Mouse (Mus musculus) retina, embryonic 14.5 days (tissue): ENCODE measurements at regions not wholly inside any gene's neighbourhood (a gene's known extent, or its start where the extent isn't known, plus 50 kb on each side); places are given as distances from the start of the nearest gene placed in this dataset.

ENCODE experiments used
- DNase-seq: peaks from one replicate; pipeline ENCODE4 v3.0.0-alpha.2; 2015; ENCODE audit warnings: low spot score

- no peak for DNase-seq
Observed at GRCm38 (mm10) chr5:107035376-107035775, 71.3 kb downstream of the Cdc7 start.

DNA sequence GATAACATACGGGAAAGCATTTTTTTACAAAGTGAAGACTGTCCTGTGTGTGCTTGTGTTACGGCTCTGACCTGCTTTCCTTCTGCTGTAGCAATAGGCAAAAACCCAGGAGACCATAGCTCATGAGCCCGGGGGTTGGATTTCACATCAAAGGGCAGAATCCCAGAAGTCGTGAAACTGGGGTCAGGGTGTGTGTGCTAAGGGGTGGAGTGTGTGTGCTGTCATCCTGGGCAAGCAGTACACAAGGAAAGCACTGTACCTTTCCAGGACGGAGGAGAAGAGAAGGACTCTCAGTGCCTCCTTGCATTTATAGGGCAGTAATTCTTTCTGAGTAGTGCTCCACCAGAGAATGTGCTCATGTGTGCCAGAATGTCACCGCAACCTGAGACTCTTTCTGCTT lies 71.7 kb downstream of the Cdc7 start:
- DNase-seq = no peak

DNA sequence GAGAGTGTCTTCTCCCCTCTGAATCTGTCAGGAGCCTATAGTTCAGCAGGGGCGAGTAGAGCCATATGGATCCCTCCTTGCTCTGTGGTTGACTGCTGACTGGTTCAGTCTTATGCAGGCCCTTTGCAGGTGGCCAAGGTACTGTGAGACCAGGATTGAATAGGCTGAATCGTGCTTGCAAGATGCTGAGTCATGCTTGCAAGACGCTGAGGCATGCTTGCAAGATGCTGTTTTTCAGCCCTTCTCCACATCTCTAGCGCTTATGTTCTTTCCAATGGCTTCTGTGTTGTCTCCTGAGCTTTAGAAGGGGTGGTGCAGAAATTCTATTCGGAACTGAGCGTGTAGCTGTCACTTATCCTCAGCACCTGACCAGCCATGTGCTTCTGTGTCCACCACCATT lies 72.4 kb downstream of the Cdc7 start:
- no peak for DNase-seq

GRCm38 (mm10) chr5:107037087-107037486 lies 73.0 kb downstream of the Cdc7 start:
- DNase-seq = no peak

GRCm38 (mm10) chr5:107039340-107039739 lies 75.2 kb downstream of the Cdc7 start:
- no peak for DNase-seq

- DNase-seq = no peak
Observed at GRCm38 (mm10) chr5:107039956-107040355, 75.8 kb downstream of the Cdc7 start.

GRCm38 (mm10) chr5:107040489-107040888 lies 76.4 kb downstream of the Cdc7 start:
- DNase-seq = no peak

DNA sequence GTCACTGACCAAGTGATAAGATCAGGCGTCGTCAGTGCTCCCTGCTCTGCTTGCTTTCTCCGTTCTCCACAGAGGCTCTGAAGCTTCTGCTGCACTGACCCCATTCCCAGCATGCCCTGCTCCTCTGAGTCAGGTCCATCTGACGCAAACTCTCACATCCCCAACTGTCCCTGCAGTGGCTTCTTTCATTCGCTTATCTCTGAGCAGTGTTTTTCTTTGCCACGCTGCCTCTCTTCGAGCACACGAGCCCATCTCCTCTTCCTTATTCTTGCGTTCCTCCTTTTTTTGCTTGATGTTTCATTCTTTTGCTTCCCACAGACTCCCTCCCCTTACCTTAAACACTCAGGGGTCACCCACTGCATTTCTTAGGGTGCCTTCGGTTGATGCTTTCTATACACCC lies 81.0 kb downstream of the Cdc7 start:
- no peak for DNase-seq

- DNase-seq = no peak
Observed at GRCm38 (mm10) chr5:107046501-107046931, 82.4 kb downstream of the Cdc7 start.

DNA sequence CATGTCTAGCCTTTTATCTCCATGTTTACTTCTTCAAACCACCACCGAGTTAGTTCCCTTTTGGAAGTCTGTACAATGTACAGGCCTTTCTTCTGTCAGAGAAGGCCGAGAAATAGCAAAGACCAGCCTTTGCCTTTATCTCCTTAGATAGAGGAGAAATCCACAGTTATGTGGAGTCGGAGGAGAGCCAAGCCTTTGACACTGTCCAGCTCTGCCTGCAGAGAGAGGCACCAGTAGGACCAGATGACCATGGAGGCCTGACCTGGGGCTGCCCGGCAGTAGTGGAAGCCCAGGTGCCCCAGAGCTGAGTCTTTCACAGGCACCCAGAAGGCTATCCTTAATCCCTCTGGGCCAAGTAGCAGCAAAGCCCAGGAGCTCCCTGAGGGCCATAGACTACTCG lies 84.5 kb downstream of the Cdc7 start:
- DNase-seq = no peak

GRCm38 (mm10) chr5:107050076-107050475 lies 86.0 kb downstream of the Cdc7 start:
- no peak for DNase-seq

- no peak for DNase-seq
Observed at GRCm38 (mm10) chr5:107051868-107052267, 87.7 kb downstream of the Cdc7 start.

GRCm38 (mm10) chr5:107054900-107055452 lies 90.9 kb downstream of the Cdc7 start:
- DNase-seq = no peak

DNA sequence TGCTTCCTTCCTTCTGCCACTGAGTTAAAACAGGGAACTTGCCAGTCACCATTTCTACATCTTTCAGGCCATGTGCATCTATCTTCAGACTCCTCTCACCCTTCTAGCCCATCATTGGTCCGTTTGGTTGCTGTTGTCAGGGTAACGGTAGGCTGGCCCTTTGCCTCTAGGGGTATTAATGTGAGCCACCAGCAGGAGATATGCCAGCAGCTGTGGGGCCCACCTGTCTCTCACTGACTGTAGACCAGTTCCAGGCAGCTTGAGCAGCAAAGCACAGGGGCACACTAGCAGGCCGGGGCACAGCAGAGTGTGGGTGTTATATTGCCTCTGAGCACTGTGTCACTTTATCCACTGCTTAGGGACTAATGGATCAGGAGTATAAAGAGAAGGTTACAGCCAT lies 91.3 kb downstream of the Cdc7 start:
- DNase-seq = peak; percentile 57
